Mouse (Mus musculus) CH12.LX (cell line): ENCODE data around the gene St3gal3. TPM values are rescaled to one million over a fixed set of nuclear protein-coding genes. Genes with fewer than 3 reads are reported as not detected.

Source experiments
- DNase-seq: peaks from one replicate; pipeline ENCODE4 v3.0.0-alpha.2; 2013; ENCODE audit errors: extremely low read depth
- H3K27ac ChIP-seq: 2 replicates; pipeline ENCODE4 v1.5.1; 2012; ENCODE audit warnings: low read depth, mild to moderate bottlenecking, control low read depth, moderate library complexity; ENCODE audit not compliant: insufficient read depth
- H3K27me3 ChIP-seq: replicated peaks from 2 replicates; pipeline ENCODE3; 2012; ENCODE audit warnings: inconsistent platforms
- H3K36me3 ChIP-seq, 2 experiments: replicated peaks in 1 of 2; 2 replicates each; pipeline versions ENCODE3 to v1.6.1; 2012; ENCODE audit warnings: inconsistent platforms in 1 of 2, low read length in 1 of 2, mild to moderate bottlenecking in 1 of 2, mixed read lengths in 1 of 2, moderate library complexity in 1 of 2; ENCODE audit not compliant: control insufficient read depth in 1 of 2, insufficient read depth in 1 of 2
- H3K4me1 ChIP-seq, 2 experiments: 2 replicates each; pipeline ENCODE4 v1.6.1; 2012; ENCODE audit warnings: inconsistent platforms in 1 of 2, moderate library complexity in 1 of 2; ENCODE audit not compliant: insufficient read depth in 2 of 2, control insufficient read depth in 1 of 2
- H3K4me2 ChIP-seq: 2 replicates; pipeline ENCODE4 v1.6.1; 2012; ENCODE audit warnings: low read depth, mild to moderate bottlenecking, control low read depth; ENCODE audit not compliant: poor library complexity, insufficient read depth, severe bottlenecking
- H3K4me3 ChIP-seq, 3 experiments: fragments of 150-350 bp in 1 of 3; sonication (generic) in 1 of 3; replicated peaks in 1 of 3; 2 replicates each; pipeline versions ENCODE3 to v1.5.1; 2011 to 2012; ENCODE audit warnings: low read depth in 2 of 3, low read length in 2 of 3, mild to moderate bottlenecking in 2 of 3, moderate library complexity in 2 of 3, control low read depth in 1 of 3, improper control_type of control experiment in 1 of 3, inconsistent platforms in 1 of 3, mixed read lengths in 1 of 3; ENCODE audit not compliant: poor library complexity in 1 of 3
- H3K79me2 ChIP-seq: replicated peaks from 2 replicates; pipeline ENCODE4 v1.6.1; 2012; ENCODE audit warnings: mild to moderate bottlenecking, moderate library complexity; ENCODE audit not compliant: control insufficient read depth, poor library complexity, insufficient read depth, severe bottlenecking; ENCODE audit errors: extremely low read depth
- H3K9ac ChIP-seq: 2 replicates; pipeline ENCODE4 v1.6.1; 2012; ENCODE audit warnings: low read depth, mild to moderate bottlenecking, control low read depth, moderate library complexity; ENCODE audit not compliant: insufficient read depth
- H3K9me3 ChIP-seq: replicated peaks from 2 replicates; pipeline ENCODE3; 2012; ENCODE audit warnings: low read length, inconsistent platforms, mixed read lengths
- BHLHE40 ChIP-seq: IDR thresholded peaks from 2 replicates; pipeline ENCODE4 v1.6.1; 2011; ENCODE audit warnings: mild to moderate bottlenecking, low read depth, low read length, improper control_type of control experiment
- CHD1 ChIP-seq: IDR thresholded peaks from 2 replicates; pipeline ENCODE4 v1.6.1; 2012; ENCODE audit warnings: low read depth, low read length, improper control_type of control experiment, inconsistent platforms
- CHD2 ChIP-seq: IDR thresholded peaks from 2 replicates; pipeline ENCODE4 v1.6.1; 2011; ENCODE audit warnings: low read length, improper control_type of control experiment
- CTCF ChIP-seq, 2 experiments: IDR thresholded peaks in 1 of 2; conservative IDR thresholded peaks in 1 of 2; 2 replicates each; pipeline ENCODE4 v1.5.1; 2011 to 2012; ENCODE audit warnings: low read depth in 2 of 2, low read length in 2 of 2, improper control_type of control experiment in 1 of 2, inconsistent platforms in 1 of 2, mild to moderate bottlenecking in 1 of 2, moderate library complexity in 1 of 2
- E2F4 ChIP-seq: IDR thresholded peaks from 2 replicates; pipeline ENCODE4 v1.6.1; 2011; ENCODE audit warnings: low read depth, low read length, improper control_type of control experiment; ENCODE audit not compliant: insufficient replicate concordance
- ELF1 ChIP-seq: IDR thresholded peaks from 2 replicates; pipeline ENCODE4 v1.6.1; 2014; ENCODE audit warnings: low read depth, mild to moderate bottlenecking, inconsistent platforms, low read length, improper control_type of control experiment
- ETS1 ChIP-seq: conservative IDR thresholded peaks from 2 replicates; pipeline ENCODE4 v1.6.1; 2012; ENCODE audit warnings: low read depth, mild to moderate bottlenecking, inconsistent platforms, low read length, improper control_type of control experiment, moderate library complexity
- GABPA ChIP-seq: IDR thresholded peaks from 2 replicates; pipeline ENCODE4 v1.6.1; 2012; ENCODE audit warnings: low read depth, low read length, improper control_type of control experiment, inconsistent platforms; ENCODE audit not compliant: insufficient replicate concordance
- HCFC1 ChIP-seq: IDR thresholded peaks from 2 replicates; pipeline ENCODE4 v1.6.1; 2012; ENCODE audit warnings: low read depth, mild to moderate bottlenecking, inconsistent platforms, low read length, improper control_type of control experiment
- IRF4 ChIP-seq: IDR thresholded peaks from 2 replicates; pipeline ENCODE4 v1.6.1; 2014; ENCODE audit warnings: low read depth, mild to moderate bottlenecking, inconsistent platforms, low read length, improper control_type of control experiment
- JUN ChIP-seq: IDR thresholded peaks from 2 replicates; pipeline ENCODE4 v1.6.1; 2011; ENCODE audit warnings: low read depth, mild to moderate bottlenecking, low read length, improper control_type of control experiment, moderate library complexity; ENCODE audit not compliant: insufficient read depth
- JUND ChIP-seq: conservative IDR thresholded peaks from 2 replicates; pipeline ENCODE4 v1.6.1; 2011; ENCODE audit warnings: low read depth, low read length, improper control_type of control experiment
- KAT2A ChIP-seq: IDR thresholded peaks from 2 replicates; pipeline ENCODE4 v1.6.1; 2012; ENCODE audit warnings: low read length, improper control_type of control experiment, inconsistent platforms; ENCODE audit not compliant: insufficient replicate concordance
- MAFK ChIP-seq: IDR thresholded peaks from 2 replicates; pipeline ENCODE4 v1.6.1; 2011; ENCODE audit warnings: low read length, improper control_type of control experiment; ENCODE audit not compliant: insufficient replicate concordance
- MAX ChIP-seq: IDR thresholded peaks from 2 replicates; pipeline ENCODE4 v1.6.1; 2011; ENCODE audit warnings: low read length, improper control_type of control experiment
- MAZ ChIP-seq: IDR thresholded peaks from 2 replicates; pipeline ENCODE4 v1.6.1; 2012; ENCODE audit warnings: low read depth, mild to moderate bottlenecking, inconsistent platforms, low read length, improper control_type of control experiment, moderate library complexity
- MEF2A ChIP-seq: IDR thresholded peaks from 2 replicates; pipeline ENCODE4 v1.6.1; 2014; ENCODE audit warnings: low read depth, mild to moderate bottlenecking, inconsistent platforms, low read length, improper control_type of control experiment, borderline replicate concordance
- MXI1 ChIP-seq: IDR thresholded peaks from 2 replicates; pipeline ENCODE4 v1.6.1; 2011; ENCODE audit warnings: mild to moderate bottlenecking, low read depth, low read length, improper control_type of control experiment
- NELFE ChIP-seq: IDR thresholded peaks from 2 replicates; pipeline ENCODE4 v1.6.1; 2011; ENCODE audit warnings: low read depth, low read length, improper control_type of control experiment
- PAX5 ChIP-seq: IDR thresholded peaks from 2 replicates; pipeline ENCODE4 v1.6.1; 2012; ENCODE audit warnings: low read length, inconsistent platforms, mixed read lengths
- POLR2A ChIP-seq: IDR thresholded peaks from 2 replicates; pipeline ENCODE4 v1.6.1; 2011; ENCODE audit warnings: low read depth, mild to moderate bottlenecking, improper control_type of control experiment, low read length
- POLR2AphosphoS2 ChIP-seq: IDR thresholded peaks from 2 replicates; pipeline ENCODE4 v1.6.1; 2011; ENCODE audit warnings: low read depth, low read length, improper control_type of control experiment
- SIN3A ChIP-seq: IDR thresholded peaks from 2 replicates; pipeline ENCODE4 v1.6.1; 2012; ENCODE audit warnings: low read length, improper control_type of control experiment, inconsistent platforms
- SMC3 ChIP-seq: IDR thresholded peaks from 2 replicates; pipeline ENCODE4 v1.6.1; 2011; ENCODE audit warnings: low read depth, low read length, improper control_type of control experiment
- TBP ChIP-seq: conservative IDR thresholded peaks from 2 replicates; pipeline ENCODE4 v1.6.1; 2011; ENCODE audit warnings: low read depth, low read length, improper control_type of control experiment
- TCF12 ChIP-seq: IDR thresholded peaks from 2 replicates; pipeline ENCODE4 v1.6.1; 2014; ENCODE audit warnings: low read depth, mild to moderate bottlenecking, inconsistent platforms, low read length, improper control_type of control experiment
- UBTF ChIP-seq: IDR thresholded peaks from 2 replicates; pipeline ENCODE4 v1.6.1; 2012; ENCODE audit warnings: low read depth, mild to moderate bottlenecking, inconsistent platforms, low read length, improper control_type of control experiment, moderate library complexity
- USF1 ChIP-seq: IDR thresholded peaks from 2 replicates; pipeline ENCODE4 v1.6.1; 2014; ENCODE audit warnings: low read depth, mild to moderate bottlenecking, inconsistent platforms, low read length, improper control_type of control experiment
- ZC3H11A ChIP-seq: IDR thresholded peaks from 2 replicates; pipeline ENCODE4 v1.6.1; 2012; ENCODE audit warnings: low read depth, mild to moderate bottlenecking, inconsistent platforms, low read length, improper control_type of control experiment
- ZKSCAN1 ChIP-seq: IDR thresholded peaks from 2 replicates; pipeline ENCODE4 v1.6.1; 2012; ENCODE audit warnings: low read depth, inconsistent platforms, low read length, improper control_type of control experiment, borderline replicate concordance
- ZMIZ1 ChIP-seq: IDR thresholded peaks from 2 replicates; pipeline ENCODE4 v1.6.1; 2012; ENCODE audit warnings: low read depth, mild to moderate bottlenecking, inconsistent platforms, low read length, improper control_type of control experiment
- dilution Hi-C: fragments of 300-500 bp; cut with MboI; formaldehyde crosslinking; loops from 2 replicates; pipeline ENCODE4 v1.14.3; 2020; ENCODE audit warnings: low sequenced_read_pairs; ENCODE audit not compliant: extremely low pct_unique_long_range_greater_than_20kb, extremely low pct_ligation_motif_present
- in situ Hi-C: fragments of 300-500 bp; cut with MboI; formaldehyde crosslinking; loops from 3 replicates; pipeline ENCODE4 v1.14.3; 2019; ENCODE audit warnings: low sequenced_read_pairs, low pct_ligation_motif_present, low pct_unique_long_range_greater_than_20kb, mixed read lengths
- polyA plus RNA-seq: library from polyadenylated mRNA; unstranded; fragments of >175 nt; gene quantifications from 2 replicates; pipeline ENCODE4 v1.2.1, GENCODE M21; 2012; ENCODE audit warnings: low read depth; ENCODE audit not compliant: insufficient read length
- total RNA-seq, 2 experiments: library from RNA; depleted of rRNA; stranded (reverse); fragments of 300-350 nt in 1 of 2; fragments of >200 nt in 1 of 2; gene quantifications; 2 replicates each; pipeline ENCODE4 v1.2.3; 2012 to 2014

St3gal3 gene
- total and polyA plus RNA-seq, 3 experiments, result 7.1 to 10.1 (median 8.2) TPM

GRCm38 (mm10) chr4:117916386-117916785 lies 218.3 kb downstream of the St3gal3 start:
- H3K27me3 ChIP-seq, result no peaks in the 10 kb centered on the region
- no peak for DNase-seq
- H3K4me1 ChIP-seq, result peaks cover 6 to 48% of the 10 kb centered on the region in 2 experiments; a peak in 3 of 4 replicates
- no peaks in the 10 kb centered on the region for H3K9me3 ChIP-seq
- dilution Hi-C loops, result no loop called here
- no peak overlapping the region for H3K27ac ChIP-seq
- H3K79me2 ChIP-seq, result peaks cover 12% of the 10 kb centered on the region; the same call in 1 of the 2 replicates
- H3K4me2 ChIP-seq, result no peak overlapping the region
- peak overlapping the region; percentile 82; the same call in 1 of the 2 replicates for H3K9ac ChIP-seq
- peaks cover 9 to 24% of the 10 kb centered on the region in 2 experiments for H3K36me3 ChIP-seq
- no peak for TF ChIP-seq GABPA
- no peak for TF ChIP-seq ETS1
- no peak for TF ChIP-seq ELF1
- TF ChIP-seq CTCF (conservative IDR thresholded peaks at IDR 0.05 in 1 of 2, IDR thresholded peaks at IDR 0.05 in 1 of 2; ENCODE audit: low read depth in 2 of 2, low read length in 2 of 2), result no peak
- TF ChIP-seq, all 38 proteins: peak for 0
- no peak overlapping the region for H3K4me3 ChIP-seq
- in situ Hi-C loops, result loop anchor here (10.0 kb wide), 1 partner anchor 148 kb away; no protein-coding TSS in a partner anchor

GRCm38 (mm10) chr4:117915489-117916105 lies 219.1 kb downstream of the St3gal3 start:
- peaks cover 6 to 49% of the 10 kb centered on the region in 2 experiments; a peak in 3 of 4 replicates for H3K4me1 ChIP-seq
- H3K79me2 ChIP-seq, result peaks cover 12% of the 10 kb centered on the region; the same call in 1 of the 2 replicates
- in situ Hi-C loops, result loop anchor here (10.0 kb wide), 1 partner anchor 149 kb away; no protein-coding TSS in a partner anchor
- no peak overlapping the region for H3K27ac ChIP-seq
- H3K4me3 ChIP-seq, result peak overlapping the region; percentile 84 to 96 (median 86)
- dilution Hi-C loops, result no loop called here
- peaks cover 13 to 31% of the 10 kb centered on the region in 2 experiments for H3K36me3 ChIP-seq
- H3K9me3 ChIP-seq, result no peaks in the 10 kb centered on the region
- peak overlapping the region; percentile 54 for H3K4me2 ChIP-seq
- no peaks in the 10 kb centered on the region for H3K27me3 ChIP-seq
- peak; percentile 29 for DNase-seq
- H3K9ac ChIP-seq, result peak overlapping the region; percentile 82
- no peak for TF ChIP-seq KAT2A
- no peak for TF ChIP-seq TBP
- TF ChIP-seq POLR2AphosphoS2, result 0 out of 2 replicates have a peak, but pooled peaks have one; percentile 20
- TF ChIP-seq MAZ, result 0 out of 2 replicates have a peak, but pooled peaks have one; percentile 3
- TF ChIP-seq HCFC1, result no peak
- TF ChIP-seq CHD2, result no peak
- TF ChIP-seq CHD1, result 0 out of 2 replicates have a peak, but pooled peaks have one; percentile 55
- TF ChIP-seq POLR2A, result no peak
- 0 out of 2 replicates have a peak, but pooled peaks have one; percentile 36 for TF ChIP-seq MXI1
- TF ChIP-seq MEF2A, result no peak
- no peak for TF ChIP-seq USF1
- TF ChIP-seq IRF4, result peak; percentile 4; the same call in 1 of the 2 replicates
- TF ChIP-seq CTCF (conservative IDR thresholded peaks at IDR 0.05 in 1 of 2, IDR thresholded peaks at IDR 0.05 in 1 of 2; ENCODE audit: low read depth in 2 of 2, low read length in 2 of 2), result no peak
- no peak for TF ChIP-seq PAX5
- TF ChIP-seq ZC3H11A, result no peak
- TF ChIP-seq UBTF, result no peak
- TF ChIP-seq SMC3, result no peak
- no peak for TF ChIP-seq BHLHE40
- no peak for TF ChIP-seq NELFE
- TF ChIP-seq SIN3A, result peak; percentile 7; the same call in 1 of the 2 replicates
- no peak for TF ChIP-seq MAX
- TF ChIP-seq ELF1, result no peak
- TF ChIP-seq ZKSCAN1, result no peak
- no peak for TF ChIP-seq MAFK
- TF ChIP-seq ZMIZ1, result no peak; the same call in 1 of the 2 replicates
- 0 out of 2 replicates have a peak, but pooled peaks have one; percentile 22 for TF ChIP-seq E2F4
- TF ChIP-seq TCF12, result no peak
- TF ChIP-seq JUN, result no peak
- TF ChIP-seq JUND, result no peak
- no peak for TF ChIP-seq ETS1
